Mouse (Mus musculus): ENCODE measurements at regions not wholly inside any gene's neighbourhood (a gene's known extent, or its start where the extent isn't known, plus 50 kb on each side); places are given as distances from the start of the nearest gene placed in this dataset.
"Not testable (repeated sequence)": the region's sequence is repeated elsewhere in the genome, so short reads cannot be mapped to it uniquely, and the experiment has no call there.

GRCm38 (mm10) chr12:27926730-27927129 lies 584.4 kb upstream of the Sox11 start:
- 92% methylated on average over 6 of the region's 6 CpGs for WGBS
- ATAC-seq (ENCODE audit: low FRiP score) = no peak

GRCm38 (mm10) chr12:27920607-27921006 lies 578.2 kb upstream of the Sox11 start:
- no peaks in the 10 kb centered on the region for H3K36me3 ChIP-seq (ENCODE audit: control insufficient read depth, insufficient read depth, low read length)
- DNase-seq (ENCODE audit: low spot score, missing footprints) (no peak), ATAC-seq (ENCODE audit: low FRiP score) (no peak)
- no peaks in the 10 kb centered on the region for H3K9me3 ChIP-seq (ENCODE audit: control insufficient read depth, low read length)
- H3K4me3 ChIP-seq (ENCODE audit: low read depth, low read length) = no peak overlapping the region
- no peak overlapping the region for H3K27ac ChIP-seq (ENCODE audit: low read depth, low read length)
- H3K27me3 ChIP-seq (ENCODE audit: control insufficient read depth, insufficient read depth, low read length) = no peaks in the 10 kb centered on the region
- H3K4me2 ChIP-seq = no peak overlapping the region
- WGBS = 78% methylated on average over 1 of the region's 1 CpGs
- no peak overlapping the region for H3K9ac ChIP-seq (ENCODE audit: low read length)
- H3K4me1 ChIP-seq (ENCODE audit: control insufficient read depth, insufficient read depth, low read length) = no peaks in the 10 kb centered on the region

More at GRCm38 (mm10) chr12:27926730-27927129, 584.4 kb upstream of the Sox11 start:
- H3K4me1 ChIP-seq (ENCODE audit: control insufficient read depth, insufficient read depth, low read length) = no peaks in the 10 kb centered on the region
- no peak overlapping the region for H3K4me2 ChIP-seq
- DNase-seq (ENCODE audit: low spot score, missing footprints) = no peak
- H3K27me3 ChIP-seq (ENCODE audit: control insufficient read depth, insufficient read depth, low read length) = no peaks in the 10 kb centered on the region
- no peak overlapping the region for H3K4me3 ChIP-seq (ENCODE audit: low read depth, low read length)
- H3K36me3 ChIP-seq (ENCODE audit: control insufficient read depth, insufficient read depth, low read length) = no peaks in the 10 kb centered on the region
- no peak overlapping the region for H3K27ac ChIP-seq (ENCODE audit: low read depth, low read length)
- H3K9me3 ChIP-seq (ENCODE audit: control insufficient read depth, low read length) = no peaks in the 10 kb centered on the region
- no peak overlapping the region for H3K9ac ChIP-seq (ENCODE audit: low read length)

GRCm38 (mm10) chr12:27916401-27916920 lies 574.1 kb upstream of the Sox11 start:
- ATAC-seq (ENCODE audit: low FRiP score) = no peak
- H3K9ac ChIP-seq (ENCODE audit: low read length) = no peak overlapping the region
- no peaks in the 10 kb centered on the region for H3K4me1 ChIP-seq (ENCODE audit: control insufficient read depth, insufficient read depth, low read length)
- no peak overlapping the region for H3K4me2 ChIP-seq
- no peak for DNase-seq (ENCODE audit: low spot score, missing footprints)
- 85% methylated on average over 3 of the region's 3 CpGs for WGBS
- no peaks in the 10 kb centered on the region for H3K27me3 ChIP-seq (ENCODE audit: control insufficient read depth, insufficient read depth, low read length)
- no peak overlapping the region for H3K27ac ChIP-seq (ENCODE audit: low read depth, low read length)
- H3K9me3 ChIP-seq (ENCODE audit: control insufficient read depth, low read length) = no peaks in the 10 kb centered on the region
- no peak overlapping the region for H3K4me3 ChIP-seq (ENCODE audit: low read depth, low read length)
- H3K36me3 ChIP-seq (ENCODE audit: control insufficient read depth, insufficient read depth, low read length) = no peaks in the 10 kb centered on the region

- Histone ChIP-seq H3K36me3 (ENCODE audit: control insufficient read depth, insufficient read depth, low read length) (no peaks in the 10 kb centered on the region), H3K27ac (ENCODE audit: low read depth, low read length) (no peak overlapping the region), H3K4me1 (ENCODE audit: control insufficient read depth, insufficient read depth, low read length) (no peaks in the 10 kb centered on the region), H3K27me3 (ENCODE audit: control insufficient read depth, insufficient read depth, low read length) (no peaks in the 10 kb centered on the region), H3K4me2 (no peak overlapping the region), H3K9me3 (ENCODE audit: control insufficient read depth, low read length) (no peaks in the 10 kb centered on the region), H3K9ac (ENCODE audit: low read length) (no peak overlapping the region), H3K4me3 (ENCODE audit: low read depth, low read length) (no peak overlapping the region)
- ATAC-seq (ENCODE audit: low FRiP score) (no peak), DNase-seq (ENCODE audit: low spot score, missing footprints) (no peak)
- WGBS = 80% methylated on average over 5 of the region's 5 CpGs
Measured at GRCm38 (mm10) chr12:27909417-27910100, 567.2 kb upstream of the Sox11 start.

- ATAC-seq (ENCODE audit: low FRiP score) = 0 out of 2 replicates have a peak, but pooled peaks have one; percentile 50
- not testable (repeated sequence) for H3K36me3 ChIP-seq (ENCODE audit: control insufficient read depth, insufficient read depth, low read length); H3K4me1 ChIP-seq (ENCODE audit: control insufficient read depth, insufficient read depth, low read length); H3K4me2 ChIP-seq; H3K27me3 ChIP-seq (ENCODE audit: control insufficient read depth, insufficient read depth, low read length); H3K9ac ChIP-seq (ENCODE audit: low read length); DNase-seq (ENCODE audit: low spot score, missing footprints); H3K27ac ChIP-seq (ENCODE audit: low read depth, low read length); H3K4me3 ChIP-seq (ENCODE audit: low read depth, low read length); H3K9me3 ChIP-seq (ENCODE audit: control insufficient read depth, low read length)
Measured at GRCm38 (mm10) chr12:27896682-27897081, 554.3 kb upstream of the Sox11 start.

GRCm38 (mm10) chr12:27881720-27882119 lies 539.3 kb upstream of the Sox11 start:
- 77% methylated on average over 4 of the region's 4 CpGs for WGBS
- no peaks in the 10 kb centered on the region for H3K4me1 ChIP-seq (ENCODE audit: control insufficient read depth, insufficient read depth, low read length)
- no peak for ATAC-seq (ENCODE audit: low FRiP score)
- no peak overlapping the region for H3K27ac ChIP-seq (ENCODE audit: low read depth, low read length)
- no peaks in the 10 kb centered on the region for H3K36me3 ChIP-seq (ENCODE audit: control insufficient read depth, insufficient read depth, low read length)
- H3K4me2 ChIP-seq = no peak overlapping the region
- H3K4me3 ChIP-seq (ENCODE audit: low read depth, low read length) = no peak overlapping the region
- H3K27me3 ChIP-seq (ENCODE audit: control insufficient read depth, insufficient read depth, low read length) = no peaks in the 10 kb centered on the region
- H3K9me3 ChIP-seq (ENCODE audit: control insufficient read depth, low read length) = no peaks in the 10 kb centered on the region
- H3K9ac ChIP-seq (ENCODE audit: low read length) = no peak overlapping the region
- DNase-seq (ENCODE audit: low spot score, missing footprints) = no peak

- WGBS = 64% methylated on average over 1 of the region's 1 CpGs
- Histone ChIP-seq H3K4me3 (ENCODE audit: low read depth, low read length) (no peak overlapping the region), H3K4me1 (ENCODE audit: control insufficient read depth, insufficient read depth, low read length) (no peaks in the 10 kb centered on the region), H3K4me2 (no peak overlapping the region), H3K9ac (ENCODE audit: low read length) (no peak overlapping the region), H3K27me3 (ENCODE audit: control insufficient read depth, insufficient read depth, low read length) (no peaks in the 10 kb centered on the region), H3K27ac (ENCODE audit: low read depth, low read length) (no peak overlapping the region), H3K36me3 (ENCODE audit: control insufficient read depth, insufficient read depth, low read length) (no peaks in the 10 kb centered on the region), H3K9me3 (ENCODE audit: control insufficient read depth, low read length) (no peaks in the 10 kb centered on the region)
- no peak for DNase-seq (ENCODE audit: low spot score, missing footprints)
- no peak for ATAC-seq (ENCODE audit: low FRiP score)
Measured at GRCm38 (mm10) chr12:27866421-27866820, 524.0 kb upstream of the Sox11 start.

GRCm38 (mm10) chr12:27849537-27849936 lies 507.2 kb upstream of the Sox11 start:
- DNase-seq (ENCODE audit: low spot score, missing footprints) (no peak), ATAC-seq (ENCODE audit: low FRiP score) (no peak)
- H3K27ac ChIP-seq (ENCODE audit: low read depth, low read length) = no peak overlapping the region
- no peak overlapping the region for H3K4me2 ChIP-seq
- H3K9ac ChIP-seq (ENCODE audit: low read length) = no peak overlapping the region
- no peaks in the 10 kb centered on the region for H3K4me1 ChIP-seq (ENCODE audit: control insufficient read depth, insufficient read depth, low read length)
- no peaks in the 10 kb centered on the region for H3K27me3 ChIP-seq (ENCODE audit: control insufficient read depth, insufficient read depth, low read length)
- no peaks in the 10 kb centered on the region for H3K9me3 ChIP-seq (ENCODE audit: control insufficient read depth, low read length)
- no peaks in the 10 kb centered on the region for H3K36me3 ChIP-seq (ENCODE audit: control insufficient read depth, insufficient read depth, low read length)
- no peak overlapping the region for H3K4me3 ChIP-seq (ENCODE audit: low read depth, low read length)
- WGBS = 93% methylated on average over 3 of the region's 3 CpGs

GRCm38 (mm10) chr12:27849099-27849498 lies 506.7 kb upstream of the Sox11 start:
- Histone ChIP-seq H3K9ac (ENCODE audit: low read length) (no peak overlapping the region), H3K9me3 (ENCODE audit: control insufficient read depth, low read length) (no peaks in the 10 kb centered on the region), H3K4me1 (ENCODE audit: control insufficient read depth, insufficient read depth, low read length) (no peaks in the 10 kb centered on the region), H3K4me3 (ENCODE audit: low read depth, low read length) (no peak overlapping the region), H3K27ac (ENCODE audit: low read depth, low read length) (no peak overlapping the region), H3K27me3 (ENCODE audit: control insufficient read depth, insufficient read depth, low read length) (no peaks in the 10 kb centered on the region), H3K4me2 (no peak overlapping the region), H3K36me3 (ENCODE audit: control insufficient read depth, insufficient read depth, low read length) (no peaks in the 10 kb centered on the region)
- WGBS = 69% methylated on average over 3 of the region's 3 CpGs
- DNase-seq (ENCODE audit: low spot score, missing footprints) (no peak), ATAC-seq (ENCODE audit: low FRiP score) (no peak)
